Mouse (Mus musculus) intestine, postnatal 0 days (tissue): ENCODE data around the gene Nfe2. TPM values are rescaled to one million over a fixed set of nuclear protein-coding genes. Genes with fewer than 3 reads are reported as not detected.
A peak's percentile ranks its signal among the peaks of the same experiment; 100 is the strongest.
"Not testable (repeated sequence)": the region's sequence is repeated elsewhere in the genome, so short reads cannot be mapped to it uniquely, and the experiment has no call there.

Experiments used
- ATAC-seq: fragments of 200-750 bp; cut with Nextera tagmentation; 2 replicates; pipeline ENCODE4 v1.8.0; 2017; ENCODE audit warnings: mild to moderate bottlenecking, moderate TSS enrichment, moderate library complexity
- H3K27ac ChIP-seq: fragments of 300-500 bp; sonication (generic); 2 replicates; pipeline ENCODE4 v1.5.1; 2014; ENCODE audit warnings: mild to moderate bottlenecking, low read depth, low read length, moderate library complexity
- H3K27me3 ChIP-seq: fragments of 300-500 bp; sonication (generic); replicated peaks from 2 replicates; pipeline ENCODE4 v1.6.1; 2014; ENCODE audit warnings: low read length, mixed read lengths; ENCODE audit not compliant: control insufficient read depth, insufficient read depth
- H3K36me3 ChIP-seq: fragments of 300-500 bp; sonication (generic); 2 replicates; pipeline ENCODE4 v1.6.1; 2014; ENCODE audit warnings: mild to moderate bottlenecking, moderate library complexity; ENCODE audit not compliant: control insufficient read depth, insufficient read depth
- H3K4me1 ChIP-seq: fragments of 300-500 bp; sonication (generic); replicated peaks from 2 replicates; pipeline ENCODE4 v1.6.1; 2014; ENCODE audit warnings: antibody characterized with exemption, low read length, mixed read lengths; ENCODE audit not compliant: control insufficient read depth, insufficient read depth
- H3K4me2 ChIP-seq: fragments of 300-500 bp; sonication (generic); replicated peaks from 2 replicates; pipeline ENCODE4 v1.6.1; 2014; ENCODE audit warnings: low read depth, mild to moderate bottlenecking, moderate library complexity
- H3K4me3 ChIP-seq: fragments of 300-500 bp; sonication (generic); 2 replicates; pipeline ENCODE4 v1.5.1; 2014; ENCODE audit warnings: low read depth, low read length
- H3K9ac ChIP-seq: fragments of 300-500 bp; sonication (generic); 2 replicates; pipeline ENCODE4 v1.6.1; 2014; ENCODE audit warnings: mild to moderate bottlenecking, low read depth, low read length
- H3K9me3 ChIP-seq: fragments of 300-500 bp; sonication (generic); 2 replicates; pipeline ENCODE4 v1.6.1; 2016; ENCODE audit warnings: mixed run types; ENCODE audit not compliant: control insufficient read depth
- CTCF ChIP-seq: sonication (generic); IDR thresholded peaks from 2 replicates; pipeline ENCODE4 v1.5.1; 2016; ENCODE audit warnings: low read depth, mild to moderate bottlenecking, control low read depth, antibody characterized with exemption, moderate library complexity
- WGBS: fragments of 180-500 bp; shearing (Covaris S2); extraction: QIAGEN DNeasy Blood & Tissue Kit; methylation state at CpG from one replicate; pipeline ENCODE4 v1.1.7; 2014; 5-methylcytosine and 5-hydroxymethylcytosine counted together
- polyA plus RNA-seq: library from polyadenylated mRNA; unstranded; fragments of >200 nt; fragmentation: Nextera tagmentation; extraction: Ambion mirVana; gene quantifications from 2 replicates; pipeline ENCODE4 v1.2.1, GENCODE M21; 2015

Nfe2 gene
- polyA plus RNA-seq, 1 experiment from 2014 or later = 0.90 TPM

DNA sequence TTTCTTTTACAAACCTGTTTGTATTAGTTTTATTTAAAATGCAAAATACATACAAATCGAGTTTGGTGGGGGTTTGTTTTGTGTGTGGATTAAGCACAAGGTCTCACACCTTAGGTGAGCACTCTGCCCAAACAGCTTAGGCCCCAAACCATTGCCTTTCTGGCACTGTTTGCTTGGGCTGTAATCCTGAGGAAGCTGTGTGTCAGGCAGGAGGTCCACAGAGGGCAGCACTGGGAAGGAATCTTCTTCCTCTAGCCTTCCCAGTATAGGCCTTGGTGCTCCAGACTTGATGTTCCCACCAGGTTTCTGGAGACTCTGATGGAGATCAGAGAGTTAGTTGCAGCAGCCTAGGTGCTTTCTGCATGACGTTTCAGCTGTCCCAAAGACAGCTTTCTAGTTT, 26.4 kb upstream of the Nfe2 start:
- no peaks in the 10 kb centered on the region for H3K9me3 ChIP-seq
- peaks cover 18% of the 10 kb centered on the region; the same call in 1 of the 2 replicates for H3K36me3 ChIP-seq
- H3K9ac ChIP-seq = no peak overlapping the region
- H3K4me1 ChIP-seq = 0 out of 2 replicates have a peak, but pooled peaks cover 6% of the 10 kb centered on the region
- H3K4me2 ChIP-seq = no peak overlapping the region
- no peak overlapping the region for H3K4me3 ChIP-seq
- peak; percentile 52 for TF ChIP-seq CTCF
- WGBS = 36% methylated on average over 2 of the region's 2 CpGs
- no peaks in the 10 kb centered on the region for H3K27me3 ChIP-seq
- ATAC-seq = no peak
- no peak overlapping the region for H3K27ac ChIP-seq

DNA sequence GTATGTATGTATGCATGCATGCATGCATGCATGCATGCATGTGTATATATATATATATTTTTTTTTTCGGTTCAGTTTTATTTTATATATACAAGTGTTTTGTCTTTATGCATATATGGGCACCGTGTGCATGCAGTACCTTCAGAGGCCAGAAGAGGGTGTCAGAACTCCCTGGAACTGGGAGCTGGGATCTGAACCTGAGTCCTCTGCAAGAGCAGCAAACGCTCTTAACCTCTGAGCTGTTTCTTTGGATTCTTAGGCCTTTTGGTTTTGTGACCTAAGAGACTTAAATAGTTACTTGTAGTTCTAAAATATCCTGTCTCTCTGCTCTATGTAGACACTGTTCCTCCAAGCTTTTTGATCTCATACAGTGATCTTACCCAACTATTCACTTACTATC, 25.9 kb upstream of the Nfe2 start:
- Histone ChIP-seq H3K4me1 (0 out of 2 replicates have a peak, but pooled peaks cover 6% of the 10 kb centered on the region), H3K4me3 (no peak overlapping the region), H3K9ac (no peak overlapping the region), H3K27ac (no peak overlapping the region), H3K36me3 (peaks cover 12% of the 10 kb centered on the region; the same call in 1 of the 2 replicates), H3K27me3 (no peaks in the 10 kb centered on the region), H3K4me2 (no peak overlapping the region), H3K9me3 (no peaks in the 10 kb centered on the region)
- TF ChIP-seq CTCF = peak; percentile 75
- ATAC-seq = no peak
- WGBS = 70% methylated on average over 3 of the region's 3 CpGs

DNA sequence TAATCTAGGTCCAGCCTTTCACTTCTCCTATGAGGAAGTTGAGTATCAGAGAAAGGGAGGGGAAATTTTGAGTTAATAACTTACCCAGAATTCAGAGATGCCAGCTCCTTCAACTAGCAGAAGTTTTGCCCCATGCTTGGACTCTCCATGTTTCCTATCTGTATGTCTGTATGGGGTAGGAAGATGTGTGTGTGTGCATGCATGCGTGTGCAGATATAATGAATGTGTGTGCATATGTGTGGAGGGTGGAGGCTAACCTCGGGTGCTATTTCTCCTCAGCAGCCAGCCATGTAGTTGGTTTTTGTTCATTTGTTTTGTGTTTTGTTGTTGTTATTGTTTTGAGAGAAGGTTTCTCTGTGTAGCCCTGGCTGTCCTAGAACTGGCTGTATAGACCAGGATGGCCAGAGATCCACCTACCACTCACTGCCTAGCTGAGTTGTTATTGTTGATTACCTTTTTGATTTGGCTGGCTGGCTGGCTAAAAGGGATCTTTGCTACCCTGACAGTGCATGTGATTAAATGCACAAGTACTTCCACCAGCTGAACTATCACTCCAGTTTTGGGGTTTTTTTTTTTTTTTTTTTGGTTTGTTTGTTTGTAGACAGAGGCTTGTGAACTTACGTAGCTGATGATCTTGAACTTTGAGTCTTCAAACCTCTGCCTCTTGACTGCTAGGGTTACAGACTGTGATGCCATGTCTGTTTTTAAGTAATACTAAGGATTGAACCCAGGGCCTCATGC, 23.4 kb upstream of the Nfe2 start:
- Histone ChIP-seq H3K27me3 (no peaks in the 10 kb centered on the region), H3K36me3 (peaks cover 3% of the 10 kb centered on the region; the same call in 1 of the 2 replicates), H3K4me2 (peak overlapping the region; percentile 32; the same call in 1 of the 2 replicates), H3K4me1 (peaks cover 6% of the 10 kb centered on the region; the same call in 1 of the 2 replicates), H3K27ac (no peak overlapping the region), H3K9ac (no peak overlapping the region), H3K9me3 (no peaks in the 10 kb centered on the region), H3K4me3 (no peak overlapping the region)
- no peak for TF ChIP-seq CTCF
- 48% methylated on average over 3 of the region's 3 CpGs for WGBS
- no peak for ATAC-seq

DNA sequence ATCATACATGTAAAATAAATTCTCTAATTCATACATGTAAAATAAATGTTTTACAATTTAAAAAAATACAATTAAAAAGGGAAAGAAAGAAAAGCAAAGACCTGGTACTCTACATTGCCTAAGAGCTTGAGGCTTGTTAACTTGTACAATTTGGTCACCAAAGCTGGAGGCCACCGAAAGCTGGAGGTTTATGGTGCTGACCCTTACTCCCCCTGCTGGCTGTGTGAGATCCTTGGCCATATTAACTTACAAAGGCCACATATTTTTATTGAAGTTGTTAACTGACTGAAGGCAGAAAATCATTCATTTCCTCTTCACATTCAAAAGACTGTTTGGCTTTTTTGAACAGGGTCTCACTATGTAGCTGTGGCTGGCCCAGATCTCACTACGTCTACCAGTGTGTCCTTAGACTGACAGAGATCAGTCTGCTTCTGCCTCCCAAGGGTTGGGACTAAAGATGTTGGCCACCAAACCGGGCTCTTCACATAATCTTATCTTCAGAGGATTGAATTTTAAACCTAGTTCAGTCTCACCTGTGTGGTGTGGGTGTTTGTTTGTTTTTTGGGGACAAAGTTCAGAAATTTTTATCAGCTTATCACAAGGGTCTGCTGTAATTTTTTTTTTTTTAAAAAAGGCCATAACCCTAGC, 22.7 kb upstream of the Nfe2 start:
- peak; percentile 80 for TF ChIP-seq CTCF
- Histone ChIP-seq H3K4me2 (no peak overlapping the region), H3K36me3 (0 out of 2 replicates have a peak, but pooled peaks cover 3% of the 10 kb centered on the region), H3K4me3 (no peak overlapping the region), H3K4me1 (peaks cover 6% of the 10 kb centered on the region; the same call in 1 of the 2 replicates), H3K27ac (peak overlapping the region; percentile 62), H3K9ac (no peak overlapping the region), H3K9me3 (no peaks in the 10 kb centered on the region), H3K27me3 (no peaks in the 10 kb centered on the region)
- peak; percentile 69 for ATAC-seq
- 33% methylated on average over 3 of the region's 3 CpGs for WGBS

DNA sequence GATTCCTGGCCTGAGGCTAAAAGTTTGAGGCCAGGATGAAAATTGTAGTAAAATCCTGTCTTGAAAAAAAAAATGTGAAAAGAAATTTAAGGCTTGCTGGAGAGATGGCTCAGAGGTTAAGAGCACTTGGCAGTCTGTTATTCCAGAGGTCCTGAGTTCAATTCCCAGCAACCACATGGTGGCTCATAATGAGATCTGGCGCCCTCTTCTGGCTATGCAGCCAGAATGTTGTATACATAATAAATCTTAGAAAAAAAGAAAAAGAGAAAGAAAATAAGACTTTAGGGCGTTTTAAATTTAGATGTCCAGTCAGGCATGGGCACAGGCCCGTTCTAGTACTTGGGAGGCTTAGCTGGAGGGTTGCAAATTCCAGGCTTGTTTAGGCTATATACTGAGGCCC, 21.5 kb upstream of the Nfe2 start:
- WGBS = 67% methylated on average over 3 of the region's 3 CpGs
- Histone ChIP-seq H3K4me2 (no peak overlapping the region), H3K27ac (no peak overlapping the region), H3K9me3 (no peaks in the 10 kb centered on the region), H3K27me3 (no peaks in the 10 kb centered on the region), H3K4me3 (no peak overlapping the region), H3K9ac (no peak overlapping the region), H3K36me3 (0 out of 2 replicates have a peak, but pooled peaks cover 3% of the 10 kb centered on the region), H3K4me1 (no peaks in the 10 kb centered on the region; the same call in 1 of the 2 replicates)
- ATAC-seq = no peak
- TF ChIP-seq CTCF = peak; percentile 66

DNA sequence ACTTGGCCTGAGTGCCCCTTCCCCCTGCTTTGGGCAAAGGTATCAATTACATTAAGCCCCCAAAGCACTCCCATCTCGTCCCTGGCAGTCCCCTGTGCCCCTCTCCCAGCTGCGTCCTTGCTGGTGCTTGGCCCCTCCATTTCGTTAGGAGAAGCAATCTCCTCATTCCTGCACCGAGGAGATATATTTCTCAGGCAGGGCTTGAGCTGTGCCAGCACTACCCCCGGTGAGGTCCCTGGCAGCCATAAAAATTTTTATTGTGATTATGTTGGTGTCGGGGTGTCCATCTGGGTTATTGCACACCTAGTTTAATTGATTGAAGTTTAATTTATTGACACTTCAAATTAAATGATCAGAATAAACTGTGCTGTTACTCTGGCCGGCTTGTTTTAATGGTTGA, 19.7 kb upstream of the Nfe2 start:
- Histone ChIP-seq H3K4me1 (no peaks in the 10 kb centered on the region; the same call in none of the 2 replicates), H3K4me3 (no peak overlapping the region), H3K4me2 (no peak overlapping the region; the same call in 1 of the 2 replicates), H3K27me3 (no peaks in the 10 kb centered on the region), H3K27ac (peak overlapping the region; percentile 46; the same call in 1 of the 2 replicates), H3K9me3 (no peaks in the 10 kb centered on the region), H3K36me3 (0 out of 2 replicates have a peak, but pooled peaks cover 3% of the 10 kb centered on the region), H3K9ac (no peak overlapping the region)
- WGBS = 30% methylated on average over 7 of the region's 7 CpGs
- TF ChIP-seq CTCF = no peak
- no peak for ATAC-seq

DNA sequence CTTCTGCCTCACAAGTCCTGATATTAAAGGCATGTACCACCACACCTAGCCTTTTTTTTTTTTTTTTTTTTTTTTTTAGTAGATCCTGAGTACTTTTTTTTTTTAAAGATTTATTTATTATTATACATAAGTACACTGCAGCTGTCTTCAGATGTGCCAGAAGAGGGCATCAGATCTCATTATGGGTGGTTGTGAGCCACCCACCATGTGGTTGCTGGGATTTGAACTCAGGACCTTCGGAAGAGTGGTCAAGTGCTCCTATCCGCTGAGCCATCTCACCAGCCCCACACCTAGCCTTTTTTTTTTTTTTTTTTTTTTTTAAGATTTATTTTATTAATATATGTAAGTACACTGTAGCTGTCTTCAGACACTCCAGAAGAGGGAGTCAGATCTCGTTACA, 17.7 kb upstream of the Nfe2 start:
- not testable (repeated sequence) for H3K27ac ChIP-seq, H3K4me1 ChIP-seq, H3K27me3 ChIP-seq, H3K36me3 ChIP-seq, H3K9ac ChIP-seq, H3K4me3 ChIP-seq, H3K9me3 ChIP-seq, ATAC-seq, H3K4me2 ChIP-seq
- 96% methylated on average over 2 of the region's 3 CpGs for WGBS
